Mouse (Mus musculus): ENCODE results near the gene Plcd1. TPM values are rescaled to one million over a fixed set of nuclear protein-coding genes. Genes with fewer than 3 reads are reported as not detected.

The Plcd1 gene
- polyA plus RNA-seq (2016; fragmentation: Nextera tagmentation; extraction: Ambion mirVana), result 2.8 and 3.1 TPM in 2 replicates

GRCm38 (mm10) chr9:119093419-119094295 is at the start of gene Plcd1:
Plcd1 (minus strand) TSS chr9:119093502.
- peak within 1 kb of the TSS; percentile 43 for H3K4me3 ChIP-seq
- 0 out of 2 replicates have a peak, but pooled peaks have one; percentile 50 for ATAC-seq
- H3K4me2 ChIP-seq, result peak within 1 kb of the TSS; percentile 59
- peaks cover 5% of the 10 kb centered on the region for H3K4me1 ChIP-seq
- H3K9ac ChIP-seq, result no peak within 1 kb of the TSS
- no peak within 1 kb of the TSS for H3K27ac ChIP-seq
- H3K27me3 ChIP-seq (replicated peaks), result peaks cover 86% of the 10 kb centered on the region
- H3K9me3 ChIP-seq (replicated peaks), result no peaks in the 10 kb centered on the region
- H3K36me3 ChIP-seq, result no peaks in the 10 kb centered on the region
- WGBS (ENCODE audit: insufficient replicate concordance), result 10% methylated on average over 45 of the region's 45 CpGs

GRCm38 (mm10) chr9:119142066-119142465 is 48.8 kb upstream of the Plcd1 start:
- no peaks in the 10 kb centered on the region for H3K4me1 ChIP-seq
- H3K27ac ChIP-seq, result no peak overlapping the region
- H3K9ac ChIP-seq, result no peak overlapping the region
- H3K4me2 ChIP-seq, result no peak overlapping the region
- no peaks in the 10 kb centered on the region for H3K9me3 ChIP-seq (replicated peaks)
- no peak overlapping the region for H3K4me3 ChIP-seq
- 57% methylated on average over 5 of the region's 5 CpGs for WGBS (ENCODE audit: insufficient replicate concordance)
- H3K36me3 ChIP-seq, result no peaks in the 10 kb centered on the region
- ATAC-seq, result no peak
- 0 out of 2 replicates have a peak, but pooled peaks cover 3% of the 10 kb centered on the region for H3K27me3 ChIP-seq (replicated peaks)

- WGBS (ENCODE audit: insufficient replicate concordance), result 52% methylated on average over 2 of the region's 2 CpGs
- ATAC-seq, result no peak
Measured at GRCm38 (mm10) chr9:119138836-119139235, 45.5 kb upstream of the Plcd1 start.

DNA sequence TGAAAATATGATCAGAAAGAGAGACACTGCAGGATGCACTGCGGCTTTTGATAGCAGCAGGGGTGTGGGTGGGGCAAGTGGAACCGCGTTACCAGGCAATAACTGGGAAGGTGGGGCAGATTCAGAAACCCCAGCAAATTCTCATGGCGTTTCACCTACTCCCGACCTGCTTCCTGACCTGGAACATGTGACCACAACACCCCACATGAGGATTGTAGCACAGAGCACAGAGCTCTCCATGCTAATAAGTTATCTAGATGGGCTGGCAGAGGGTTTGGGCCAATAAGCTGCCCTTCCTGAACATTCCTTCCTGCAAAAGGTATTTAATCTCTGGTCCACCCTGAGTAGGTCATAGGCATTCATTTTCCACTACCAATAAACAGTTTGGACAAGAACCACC is 37.4 kb upstream of the Plcd1 start:
- no peak overlapping the region for H3K4me3 ChIP-seq
- H3K9ac ChIP-seq, result no peak overlapping the region
- ATAC-seq, result no peak
- H3K27ac ChIP-seq, result no peak overlapping the region
- H3K27me3 ChIP-seq (replicated peaks), result no peaks in the 10 kb centered on the region
- no peak overlapping the region for H3K4me2 ChIP-seq
- H3K36me3 ChIP-seq, result no peaks in the 10 kb centered on the region
- no peaks in the 10 kb centered on the region for H3K9me3 ChIP-seq (replicated peaks)
- no peaks in the 10 kb centered on the region for H3K4me1 ChIP-seq
- WGBS (ENCODE audit: insufficient replicate concordance), result 18% methylated on average over 5 of the region's 5 CpGs

More at GRCm38 (mm10) chr9:119138836-119139235, 45.5 kb upstream of the Plcd1 start:
- Histone ChIP-seq H3K4me1 (no peaks in the 10 kb centered on the region), H3K4me2 (no peak overlapping the region), H3K36me3 (no peaks in the 10 kb centered on the region), H3K4me3 (no peak overlapping the region), H3K9me3 (replicated peaks) (no peaks in the 10 kb centered on the region), H3K9ac (no peak overlapping the region), H3K27ac (no peak overlapping the region), H3K27me3 (replicated peaks) (0 out of 2 replicates have a peak, but pooled peaks cover 3% of the 10 kb centered on the region)

DNA sequence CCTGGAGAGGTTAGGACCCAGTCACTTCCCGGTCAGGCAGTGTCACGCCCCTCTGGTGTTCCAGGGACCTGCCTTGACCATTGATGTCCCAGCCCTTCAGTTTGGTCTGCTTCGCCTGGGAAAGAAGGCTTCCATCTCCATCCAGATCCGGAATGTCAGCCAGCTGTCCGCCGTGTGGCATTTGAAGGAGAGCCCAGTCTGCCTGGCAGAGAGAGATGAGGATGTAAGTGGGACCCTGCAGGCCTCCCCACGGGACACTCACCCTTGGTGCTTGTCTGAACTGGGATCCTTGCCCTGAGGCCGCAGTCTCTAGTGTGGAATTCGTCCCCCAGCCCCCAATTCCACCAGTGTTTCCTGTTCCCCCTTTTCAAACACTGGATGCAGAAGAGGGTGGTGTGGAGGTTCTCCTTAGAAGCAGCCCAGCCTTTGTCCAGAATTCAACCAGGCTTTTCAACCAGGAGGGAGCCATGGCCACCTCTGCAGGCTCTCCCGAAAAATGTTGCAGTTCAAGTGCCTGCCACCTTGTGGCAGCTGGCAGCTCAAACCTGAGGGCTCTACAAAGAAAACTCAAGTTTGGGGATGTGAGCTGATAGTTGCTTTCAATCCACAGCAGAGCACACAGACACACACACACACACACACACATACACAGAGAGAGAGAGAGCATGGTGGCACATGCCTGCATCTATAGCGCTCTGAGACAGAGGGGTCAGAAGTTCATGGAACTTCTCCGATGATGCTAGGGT is 35.3 kb upstream of the Plcd1 start:
- no peak overlapping the region for H3K4me2 ChIP-seq
- 69% methylated on average over 12 of the region's 12 CpGs for WGBS (ENCODE audit: insufficient replicate concordance)

GRCm38 (mm10) chr9:119122596-119123369 is 29.5 kb upstream of the Plcd1 start:
- Histone ChIP-seq H3K4me2 (no peak overlapping the region), H3K9me3 (replicated peaks) (no peaks in the 10 kb centered on the region), H3K9ac (no peak overlapping the region), H3K4me1 (no peaks in the 10 kb centered on the region), H3K27me3 (replicated peaks) (no peaks in the 10 kb centered on the region), H3K36me3 (no peaks in the 10 kb centered on the region), H3K4me3 (no peak overlapping the region), H3K27ac (no peak overlapping the region)
- 72% methylated on average over 18 of the region's 18 CpGs for WGBS (ENCODE audit: insufficient replicate concordance)
- no peak for ATAC-seq

More for the DNA sequence above, 35.3 kb upstream of the Plcd1 start:
- no peak overlapping the region for H3K9ac ChIP-seq
- H3K36me3 ChIP-seq, result no peaks in the 10 kb centered on the region
- no peak overlapping the region for H3K4me3 ChIP-seq
- no peaks in the 10 kb centered on the region for H3K4me1 ChIP-seq
- no peaks in the 10 kb centered on the region for H3K27me3 ChIP-seq (replicated peaks)
- no peak overlapping the region for H3K27ac ChIP-seq
- no peaks in the 10 kb centered on the region for H3K9me3 ChIP-seq (replicated peaks)
- no peak for ATAC-seq

- Histone ChIP-seq H3K9me3 (replicated peaks) (no peaks in the 10 kb centered on the region), H3K27ac (no peak overlapping the region), H3K9ac (no peak overlapping the region), H3K4me3 (no peak overlapping the region), H3K4me1 (no peaks in the 10 kb centered on the region), H3K27me3 (replicated peaks) (no peaks in the 10 kb centered on the region), H3K4me2 (no peak overlapping the region), H3K36me3 (no peaks in the 10 kb centered on the region)
- 46% methylated on average over 3 of the region's 3 CpGs for WGBS (ENCODE audit: insufficient replicate concordance)
- ATAC-seq, result no peak
Measured at GRCm38 (mm10) chr9:119120168-119120560, 26.9 kb upstream of the Plcd1 start.

GRCm38 (mm10) chr9:119119409-119120167 is 26.3 kb upstream of the Plcd1 start:
- Histone ChIP-seq H3K4me3 (no peak overlapping the region), H3K9me3 (replicated peaks) (no peaks in the 10 kb centered on the region), H3K27ac (no peak overlapping the region), H3K4me1 (no peaks in the 10 kb centered on the region), H3K4me2 (no peak overlapping the region), H3K27me3 (replicated peaks) (no peaks in the 10 kb centered on the region), H3K9ac (no peak overlapping the region), H3K36me3 (no peaks in the 10 kb centered on the region)
- ATAC-seq, result no peak
- 73% methylated on average over 19 of the region's 19 CpGs for WGBS (ENCODE audit: insufficient replicate concordance)

- ATAC-seq, result no peak
- Histone ChIP-seq H3K4me1 (no peaks in the 10 kb centered on the region), H3K36me3 (no peaks in the 10 kb centered on the region), H3K27me3 (replicated peaks) (no peaks in the 10 kb centered on the region), H3K4me3 (no peak overlapping the region), H3K27ac (no peak overlapping the region), H3K4me2 (no peak overlapping the region), H3K9me3 (replicated peaks) (no peaks in the 10 kb centered on the region), H3K9ac (no peak overlapping the region)
- WGBS (ENCODE audit: insufficient replicate concordance), result 69% methylated on average over 17 of the region's 17 CpGs
Measured at GRCm38 (mm10) chr9:119114911-119115310, 21.6 kb upstream of the Plcd1 start.

DNA sequence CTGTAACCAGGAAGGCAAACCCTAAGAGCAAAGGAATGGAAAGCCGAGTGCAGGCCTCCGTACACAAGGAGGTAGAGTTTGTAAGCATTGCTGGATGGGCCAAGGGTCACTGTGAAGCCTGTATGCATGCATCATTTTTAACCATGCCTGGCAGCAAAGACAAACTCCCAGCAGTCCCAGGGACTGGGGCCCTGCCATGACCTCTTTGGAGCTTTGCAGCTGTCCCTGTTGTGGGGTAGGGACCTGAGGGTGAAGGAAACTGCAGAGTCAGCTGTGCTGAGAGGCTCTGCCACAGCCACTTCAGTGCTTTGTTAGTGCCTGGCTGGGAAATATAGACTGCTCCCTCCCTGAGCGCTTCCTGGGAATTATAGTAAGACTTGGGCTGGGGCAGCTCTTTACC is 17.3 kb upstream of the Plcd1 start:
- no peak for ATAC-seq

GRCm38 (mm10) chr9:119109685-119110353 is 16.5 kb upstream of the Plcd1 start:
- 55% methylated on average over 12 of the region's 12 CpGs for WGBS (ENCODE audit: insufficient replicate concordance)
- no peaks in the 10 kb centered on the region for H3K9me3 ChIP-seq (replicated peaks)
- H3K27me3 ChIP-seq (replicated peaks), result no peaks in the 10 kb centered on the region
- no peak overlapping the region for H3K4me2 ChIP-seq
- no peak overlapping the region for H3K27ac ChIP-seq
- no peaks in the 10 kb centered on the region for H3K36me3 ChIP-seq
- no peak for ATAC-seq
- H3K4me3 ChIP-seq, result no peak overlapping the region
- H3K4me1 ChIP-seq, result no peaks in the 10 kb centered on the region
- H3K9ac ChIP-seq, result no peak overlapping the region

More for the DNA sequence above, 17.3 kb upstream of the Plcd1 start:
- no peaks in the 10 kb centered on the region for H3K27me3 ChIP-seq (replicated peaks)
- 58% methylated on average over 3 of the region's 3 CpGs for whole genome bisulfite sequencing (ENCODE audit: insufficient replicate concordance)
- H3K36me3 ChIP-seq, result no peaks in the 10 kb centered on the region
- no peaks in the 10 kb centered on the region for H3K4me1 ChIP-seq
- no peak overlapping the region for H3K9ac ChIP-seq
- no peak overlapping the region for H3K4me2 ChIP-seq
- H3K27ac ChIP-seq, result no peak overlapping the region
- H3K4me3 ChIP-seq, result no peak overlapping the region
- H3K9me3 ChIP-seq (replicated peaks), result no peaks in the 10 kb centered on the region
